In genomic region chr13:75797369-75798141, GRCm38 (mm10) we compare ENCODE assay signal across 8 mouse cellular contexts. TPM values are rescaled to one million over a fixed set of nuclear protein-coding genes. Genes with fewer than 3 reads are reported as not detected.
A peak's percentile ranks its signal among the peaks of the same experiment; 100 is the strongest.
DNase-seq lines count a peak whose midpoint lies in the region; ATAC-seq lines count a peak whose summit lies in the region.

No protein-coding gene starts in this region.

- peak overlapping the region; percentile 49; the same call in 1 of the 2 replicates for H3K9ac ChIP-seq in heart, embryonic 14.5 days (ENCODE audit: low read length)
- H3K9ac ChIP-seq in liver, embryonic 13.5 days = peak overlapping the region; percentile 68
- 0 out of 2 replicates have a peak overlapping the region, but pooled peaks have one; percentile 54 for H3K9ac ChIP-seq in stomach, embryonic 16.5 days (ENCODE audit: low read length)

- peak; percentile 93 for DNase-seq in CD4-positive helper T cell, adult 2 months (ENCODE audit: low read depth, low spot score)
- peak; percentile 61 for DNase-seq in brain, embryonic 18.5 days (ENCODE audit: low read depth, low spot score)
- peak; percentile 93 for DNase-seq in kidney, postnatal 14 days
- DNase-seq in liver, embryonic 13.5 days = peak; percentile 89
- peak; percentile 92 for DNase-seq in neural tube, embryonic 10.5 days (ENCODE audit: extremely low spot score, low spot score)

- peak overlapping the region; percentile 36 to 49 for H3K4me3 ChIP-seq in heart, embryonic 14.5 days (ENCODE audit: control insufficient read depth in 1 of 2, insufficient read depth in 1 of 2, low read depth in 1 of 2, low read length in 2 of 2)
- H3K4me3 ChIP-seq in liver, embryonic 13.5 days (replicated peaks) = peak overlapping the region; percentile 29
- peak overlapping the region; percentile 40 for H3K4me3 ChIP-seq in stomach, embryonic 16.5 days (replicated peaks; ENCODE audit: low read length)

- peak; percentile 90 for ATAC-seq in erythroid progenitor cell, adult 5-6 weeks (replicated peaks; ENCODE audit: low FRiP score, poor library complexity, severe bottlenecking)
- ATAC-seq in heart, embryonic 14.5 days (ENCODE audit: insufficient number of reproducible peaks, insufficient read depth, low FRiP score, low read depth) = peak; percentile 95
- peak; percentile 99 for ATAC-seq in liver, embryonic 13.5 days (ENCODE audit: low read depth)
- peak; percentile 98 for ATAC-seq in stomach, embryonic 16.5 days (ENCODE audit: insufficient read depth, low FRiP score)

- peak overlapping the region; percentile 70 for H3K4me2 ChIP-seq in heart, embryonic 14.5 days (ENCODE audit: low read length)
- H3K4me2 ChIP-seq in liver, embryonic 13.5 days = peak overlapping the region; percentile 60
- H3K4me2 ChIP-seq in stomach, embryonic 16.5 days (ENCODE audit: low read depth, low read length) = peak overlapping the region; percentile 66

- peak overlapping the region; percentile 25 to 60; a peak in 3 of 4 replicates for H3K27ac ChIP-seq in heart, embryonic 14.5 days (replicated peaks in 1 of 2; ENCODE audit: control insufficient read depth in 1 of 2, insufficient read depth in 1 of 2, low read depth in 2 of 2, low read length in 2 of 2)
- H3K27ac ChIP-seq in liver, embryonic 13.5 days = peak overlapping the region; percentile 71
- H3K27ac ChIP-seq in stomach, embryonic 16.5 days (ENCODE audit: low read length) = peak overlapping the region; percentile 80

- H3K4me1 ChIP-seq in heart, embryonic 14.5 days (ENCODE audit: control insufficient read depth in 2 of 2, insufficient read depth in 2 of 2, low read length in 2 of 2) = peaks cover 0 to 5% of the 10 kb centered on the region in 2 experiments; a peak in 1 of 4 replicates
- H3K4me1 ChIP-seq in liver, embryonic 13.5 days (replicated peaks) = peaks cover 39% of the 10 kb centered on the region
- no peaks in the 10 kb centered on the region for H3K4me1 ChIP-seq in stomach, embryonic 16.5 days (ENCODE audit: control insufficient read depth, insufficient read depth, low read length)

- 15% methylated on average over 18 of the region's 18 CpGs for WGBS in heart, embryonic 14.5 days
- 12% methylated on average over 18 of the region's 18 CpGs for WGBS in liver, embryonic 13.5 days (ENCODE audit: insufficient replicate concordance)
- WGBS in stomach, embryonic 16.5 days = 20% methylated on average over 18 of the region's 18 CpGs

- H3K36me3 ChIP-seq in heart, embryonic 14.5 days (ENCODE audit: control insufficient read depth, insufficient read depth, low read length) = no peaks in the 10 kb centered on the region
- no peaks in the 10 kb centered on the region for H3K36me3 ChIP-seq in liver, embryonic 13.5 days
- H3K36me3 ChIP-seq in stomach, embryonic 16.5 days (ENCODE audit: control insufficient read depth, insufficient read depth, low read length) = no peaks in the 10 kb centered on the region

- no peaks in the 10 kb centered on the region for H3K9me3 ChIP-seq in heart, embryonic 14.5 days (ENCODE audit: control insufficient read depth, low read length)
- no peaks in the 10 kb centered on the region for H3K9me3 ChIP-seq in liver, embryonic 13.5 days (replicated peaks)
- H3K9me3 ChIP-seq in stomach, embryonic 16.5 days (replicated peaks; ENCODE audit: control insufficient read depth, low read length) = no peaks in the 10 kb centered on the region

- H3K27me3 ChIP-seq in heart, embryonic 14.5 days (ENCODE audit: control insufficient read depth, insufficient read depth, low read length) = no peaks in the 10 kb centered on the region
- no peaks in the 10 kb centered on the region for H3K27me3 ChIP-seq in liver, embryonic 13.5 days
- H3K27me3 ChIP-seq in stomach, embryonic 16.5 days (ENCODE audit: control insufficient read depth, insufficient read depth, low read length) = no peaks in the 10 kb centered on the region

RNA-seq across cellular contexts. Expression of gene Glrx, which starts 42.1 kb away (rescaled TPM):
- total RNA-seq in erythroid progenitor cell, adult 5-6 weeks (2015; ENCODE audit: low replicate concordance) = 62.9 and 66.7 TPM in 2 replicates
- 18.9 and 34.6 TPM in 2 replicates for total RNA-seq in erythroid progenitor cell, adult 5-6 weeks (2017; ENCODE audit: low replicate concordance)
- polyA plus RNA-seq in heart, embryonic 14.5 days (2014; fragmentation: Nextera tagmentation; extraction: Ambion mirVana) = 142 and 143 TPM in 2 replicates
- 32.2 and 35.7 TPM in 2 replicates for polyA plus RNA-seq in liver, embryonic 13.5 days (2015; fragmentation: Nextera tagmentation; extraction: Ambion mirVana)
- 99.8 and 113 TPM in 2 replicates for polyA plus RNA-seq in stomach, embryonic 16.5 days (2015; fragmentation: Nextera tagmentation; extraction: Ambion mirVana)

Comparison
In these comparisons a context has a peak if more than half of its experiments do, and no peak if none do; other contexts are left out.
1. Peak in every context shown above with its lines: DNase-seq, ATAC-seq, H3K4me3 ChIP-seq and H3K27ac ChIP-seq.